Mouse (Mus musculus) testis, adult 2 months (tissue): Measurements from ENCODE around the gene Slc24a4. TPM values are rescaled to one million over a fixed set of nuclear protein-coding genes. Genes with fewer than 3 reads are reported as not detected.

Experiments used
- H3K27ac ChIP-seq: fragments of 200-500 bp; 2 replicates; pipeline ENCODE4 v1.5.1; 2012; ENCODE audit warnings: low read depth, low read length; ENCODE audit not compliant: control insufficient read depth, insufficient read depth
- H3K27me3 ChIP-seq: fragments of 200-500 bp; 2 replicates; pipeline ENCODE4 v1.6.1; 2012; ENCODE audit warnings: mild to moderate bottlenecking, low read length, moderate library complexity; ENCODE audit not compliant: control insufficient read depth, insufficient read depth
- H3K36me3 ChIP-seq: fragments of 200-500 bp; 2 replicates; pipeline ENCODE4 v1.6.1; 2012; ENCODE audit warnings: mild to moderate bottlenecking, low read length; ENCODE audit not compliant: control insufficient read depth, insufficient read depth
- H3K4me1 ChIP-seq: fragments of 200-500 bp; 2 replicates; pipeline ENCODE4 v1.6.1; 2012; ENCODE audit warnings: low read length; ENCODE audit not compliant: control insufficient read depth, insufficient read depth
- H3K4me3 ChIP-seq: fragments of 200-500 bp; 2 replicates; pipeline ENCODE4 v1.5.1; 2012; ENCODE audit warnings: low read depth, mild to moderate bottlenecking, low read length, moderate library complexity, mixed read lengths; ENCODE audit not compliant: control insufficient read depth
- CTCF ChIP-seq: fragments of 200-500 bp; IDR thresholded peaks from 2 replicates; pipeline ENCODE4 v1.5.1; 2012; ENCODE audit warnings: low read depth, mild to moderate bottlenecking, inconsistent platforms, low read length, moderate library complexity; ENCODE audit not compliant: control insufficient read depth, insufficient read depth, insufficient replicate concordance
- POLR2A ChIP-seq: fragments of 200-500 bp; IDR thresholded peaks from 2 replicates; pipeline ENCODE4 v1.6.1; 2012; ENCODE audit warnings: low read depth, mild to moderate bottlenecking, inconsistent platforms, low read length, moderate library complexity; ENCODE audit not compliant: control insufficient read depth
- polyA plus RNA-seq: library from polyadenylated mRNA; depleted of rRNA; stranded (reverse); fragments of >200 nt; gene quantifications from 2 replicates; pipeline ENCODE4 v1.2.3, GENCODE M21; 2012

The Slc24a4 gene
- polyA plus RNA-seq, 1 experiment = 0.32 TPM

DNA sequence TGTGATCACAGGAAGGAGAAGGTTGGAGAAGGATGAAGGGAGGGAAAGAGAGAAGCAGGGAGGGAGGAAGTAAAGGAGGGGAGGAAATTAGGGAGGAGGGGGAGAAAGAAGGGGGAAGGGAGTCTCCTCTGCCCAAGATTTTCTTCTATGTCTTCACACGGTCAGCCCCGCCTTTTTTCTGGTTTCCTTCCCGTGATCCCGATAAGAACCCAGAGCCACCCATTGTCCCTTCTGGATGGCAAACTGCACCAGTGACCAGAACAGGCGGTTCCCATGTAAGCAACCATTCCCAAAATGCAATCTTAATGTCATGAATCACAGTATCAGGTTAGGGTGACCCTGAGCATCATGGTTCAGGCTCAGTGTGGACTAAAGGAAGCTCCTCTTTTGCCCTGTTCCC lies 38.8 kb downstream of the Slc24a4 start:
- no peak overlapping the region for H3K27ac ChIP-seq
- no peak for TF ChIP-seq POLR2A
- TF ChIP-seq CTCF = no peak

GRCm38 (mm10) chr12:102172746-102173145 lies 44.2 kb downstream of the Slc24a4 start:
- H3K4me1 ChIP-seq = no peaks in the 10 kb centered on the region
- TF ChIP-seq CTCF = no peak
- TF ChIP-seq POLR2A = no peak
- no peak overlapping the region for H3K4me3 ChIP-seq
- no peaks in the 10 kb centered on the region for H3K36me3 ChIP-seq
- no peak overlapping the region for H3K27ac ChIP-seq
- no peaks in the 10 kb centered on the region for H3K27me3 ChIP-seq

More for the DNA sequence above, 38.8 kb downstream of the Slc24a4 start:
- Histone ChIP-seq H3K27me3 (no peaks in the 10 kb centered on the region), H3K4me3 (no peak overlapping the region), H3K36me3 (no peaks in the 10 kb centered on the region), H3K4me1 (no peaks in the 10 kb centered on the region)

GRCm38 (mm10) chr12:102173345-102173744 lies 44.8 kb downstream of the Slc24a4 start:
- H3K36me3 ChIP-seq = no peaks in the 10 kb centered on the region
- TF ChIP-seq POLR2A (no peak), CTCF (no peak)
- no peaks in the 10 kb centered on the region for H3K27me3 ChIP-seq
- H3K4me1 ChIP-seq = no peaks in the 10 kb centered on the region
- no peak overlapping the region for H3K4me3 ChIP-seq
- no peak overlapping the region for H3K27ac ChIP-seq

DNA sequence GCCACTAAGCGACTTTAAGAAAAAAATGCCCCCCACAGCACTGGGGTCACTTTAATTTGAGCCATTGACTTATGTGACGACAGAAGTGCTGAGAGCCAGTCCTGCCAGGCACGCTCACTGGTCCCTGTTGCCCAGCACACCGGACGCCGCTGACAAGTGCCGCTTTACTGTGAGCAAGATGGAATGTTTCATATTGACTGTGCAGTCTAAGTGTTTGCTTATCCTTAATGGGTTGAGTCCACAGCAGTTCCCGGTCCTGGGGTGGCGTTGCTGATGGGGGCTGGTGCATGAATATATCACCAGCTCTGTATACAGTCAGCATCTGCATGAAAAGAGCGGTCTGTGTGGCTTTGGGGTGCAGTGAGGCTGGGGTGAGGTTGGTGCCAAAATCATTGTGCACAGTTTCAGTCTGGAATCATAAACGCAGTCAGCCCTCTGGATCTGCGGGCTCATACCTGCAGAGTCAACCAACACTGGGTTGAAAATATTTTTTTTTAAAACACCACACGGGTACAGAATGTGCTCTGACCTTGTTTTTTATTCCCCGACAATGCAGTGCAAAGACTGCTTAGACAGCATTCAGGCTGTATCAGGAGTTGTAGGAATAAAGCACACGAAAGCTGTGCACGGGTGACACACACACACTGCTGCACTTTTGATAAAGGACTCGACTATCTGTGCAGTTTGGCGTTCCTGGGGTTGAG lies 52.0 kb downstream of the Slc24a4 start:
- Histone ChIP-seq H3K27me3 (no peaks in the 10 kb centered on the region), H3K36me3 (no peaks in the 10 kb centered on the region), H3K4me1 (no peaks in the 10 kb centered on the region), H3K27ac (no peak overlapping the region), H3K4me3 (no peak overlapping the region)
- no peak for TF ChIP-seq CTCF
- no peak for TF ChIP-seq POLR2A

DNA sequence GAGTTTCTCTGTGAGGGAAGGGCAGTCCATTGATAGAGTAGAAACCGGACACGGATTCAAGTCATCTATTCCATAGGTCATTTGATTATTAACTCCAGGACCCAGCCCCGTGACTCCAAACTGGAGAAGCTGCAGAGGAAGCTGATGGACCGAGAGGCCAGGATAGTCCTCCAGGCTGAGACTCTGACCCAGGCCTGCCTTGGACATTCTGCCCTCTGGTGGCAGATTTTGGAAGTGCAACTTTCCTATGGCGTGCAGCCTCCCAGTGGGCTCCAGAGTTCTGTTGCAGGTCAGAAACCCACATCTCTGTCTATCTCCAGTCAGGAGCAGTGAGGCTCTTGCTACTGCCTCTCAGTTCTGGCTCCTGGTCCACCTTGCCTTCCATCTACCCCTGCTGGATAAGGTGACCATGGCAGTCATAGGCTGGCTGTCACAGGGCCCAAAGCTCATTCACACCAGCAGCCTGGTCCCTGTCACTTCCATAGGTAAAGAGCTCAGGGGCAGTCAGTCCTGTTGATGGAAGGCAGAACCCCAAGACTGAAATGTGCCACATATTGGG lies 53.3 kb downstream of the Slc24a4 start:
- Histone ChIP-seq H3K4me1 (no peaks in the 10 kb centered on the region), H3K27ac (no peak overlapping the region), H3K27me3 (no peaks in the 10 kb centered on the region), H3K4me3 (no peak overlapping the region), H3K36me3 (no peaks in the 10 kb centered on the region)
- TF ChIP-seq POLR2A = no peak
- peak; percentile 96 for TF ChIP-seq CTCF

GRCm38 (mm10) chr12:102182621-102183020 lies 54.1 kb downstream of the Slc24a4 start:
- H3K27me3 ChIP-seq = no peaks in the 10 kb centered on the region
- H3K27ac ChIP-seq = no peak overlapping the region
- TF ChIP-seq CTCF (no peak), POLR2A (no peak)
- H3K4me3 ChIP-seq = no peak overlapping the region
- no peaks in the 10 kb centered on the region for H3K4me1 ChIP-seq
- H3K36me3 ChIP-seq = no peaks in the 10 kb centered on the region

DNA sequence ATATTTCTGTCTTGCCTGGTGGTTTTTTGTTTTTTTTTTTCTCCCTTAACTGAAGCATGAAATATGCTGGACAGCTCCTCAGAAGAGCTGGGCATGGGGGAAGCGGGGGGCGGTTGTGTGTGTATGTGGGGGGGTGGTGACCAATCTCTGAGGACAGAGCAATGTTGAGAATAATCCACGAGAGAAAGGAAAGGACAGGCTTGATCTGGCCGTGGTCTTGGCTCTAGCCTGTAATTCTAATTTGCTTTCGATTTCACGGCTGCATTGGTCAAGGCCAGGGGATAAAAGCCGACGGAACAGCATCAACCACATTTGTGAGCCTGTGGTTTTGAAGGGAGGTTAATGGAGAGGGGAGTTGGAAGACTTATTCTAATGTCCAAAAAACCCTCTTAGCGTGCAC lies 54.7 kb downstream of the Slc24a4 start:
- H3K4me1 ChIP-seq = no peaks in the 10 kb centered on the region
- H3K36me3 ChIP-seq = no peaks in the 10 kb centered on the region
- H3K4me3 ChIP-seq = no peak overlapping the region
- no peaks in the 10 kb centered on the region for H3K27me3 ChIP-seq
- no peak overlapping the region for H3K27ac ChIP-seq
- TF ChIP-seq CTCF (no peak), POLR2A (no peak)

GRCm38 (mm10) chr12:102190820-102191219 lies 62.3 kb downstream of the Slc24a4 start:
- Histone ChIP-seq H3K4me1 (0 out of 2 replicates have a peak, but pooled peaks cover 4% of the 10 kb centered on the region), H3K27me3 (no peaks in the 10 kb centered on the region), H3K4me3 (no peak overlapping the region), H3K27ac (no peak overlapping the region), H3K36me3 (no peaks in the 10 kb centered on the region)
- TF ChIP-seq CTCF = no peak
- no peak for TF ChIP-seq POLR2A
